ENCODE assay signal across 22 mouse cellular contexts in genomic region chr6:142540561-142541160, GRCm38 (mm10). TPM values are rescaled to one million over a fixed set of nuclear protein-coding genes. Genes with fewer than 3 reads are reported as not detected.
DNase-seq lines count a peak whose midpoint lies in the region; ATAC-seq and TF ChIP-seq lines count a peak whose summit lies in the region.
"Had no signal": no experiment of that assay in that cellular context is flagged by ENCODE, and none has a peak within 500 bp of the region (broad histone marks: within the 10 kb centered on the region; RNA-seq: fewer than 3 reads in every experiment).

No protein-coding gene starts in this region.

- peaks cover 6% of the 10 kb centered on the region for H3K9me3 ChIP-seq in heart, embryonic 12.5 days (replicated peaks)
- H3K9me3 ChIP-seq in kidney, embryonic 16.5 days (ENCODE audit: low read length) = no peaks in the 10 kb centered on the region
- no peaks in the 10 kb centered on the region for H3K9me3 ChIP-seq in lung, embryonic 15.5 days
- H3K9me3 ChIP-seq in stomach, embryonic 15.5 days = no peaks in the 10 kb centered on the region
- H3K9me3 ChIP-seq: embryonic facial prominence, embryonic 13.5 days; forebrain, embryonic 12.5 days; G1E; heart, embryonic 15.5 days; hindbrain, embryonic 10.5 days had no signal

- H3K9ac ChIP-seq in heart, embryonic 12.5 days = no peak overlapping the region
- H3K9ac ChIP-seq in kidney, embryonic 16.5 days (replicated peaks; ENCODE audit: low read length) = no peak overlapping the region
- H3K9ac ChIP-seq in lung, embryonic 15.5 days = no peak overlapping the region
- H3K9ac ChIP-seq in stomach, embryonic 15.5 days = no peak overlapping the region
- H3K9ac ChIP-seq: embryonic facial prominence, embryonic 13.5 days; forebrain, embryonic 12.5 days; heart, embryonic 15.5 days; hindbrain, embryonic 14.5 days had no signal

- no peak for TF ChIP-seq POLR2A in kidney, adult 2 months (IDR thresholded peaks at IDR 0.05; ENCODE audit: low read depth, low read length)

- no peak for ATAC-seq in heart, embryonic 12.5 days (ENCODE audit: insufficient number of reproducible peaks, low FRiP score)
- ATAC-seq in kidney, embryonic 16.5 days (ENCODE audit: low FRiP score, low TSS enrichment) = no peak
- peak; percentile 44; the same call in 1 of the 2 replicates for ATAC-seq in lung, embryonic 15.5 days (ENCODE audit: borderline replicate concordance, extremely low read depth, low FRiP score, low TSS enrichment)
- ATAC-seq in stomach, embryonic 15.5 days (ENCODE audit: insufficient read depth, low FRiP score, low read depth) = no peak
- ATAC-seq: CD4-positive, CD25-positive, alpha-beta regulatory T cell, adult 4 months; forebrain, embryonic 16.5 days had no signal

- peak; percentile 70 for DNase-seq in heart, adult 11 months
- DNase-seq in kidney, adult 2 months = no peak
- DNase-seq in lung, postnatal 25 days (ENCODE audit: low spot score) = no peak
- DNase-seq in adrenal gland, adult (ENCODE audit: inconsistent age in 2 of 2, low spot score in 1 of 2) = no peak
- DNase-seq: adrenal gland, postnatal 14 days; B cell, adult 2 months; cerebellum, adult 18-20 months; cerebellum, adult 9-11 months; cerebellum, postnatal 36 days; gastrocnemius, postnatal 10 days had no signal

- H3K4me1 ChIP-seq in heart, embryonic 12.5 days (replicated peaks) = peaks cover 11% of the 10 kb centered on the region
- peaks cover 17% of the 10 kb centered on the region for H3K4me1 ChIP-seq in kidney, embryonic 16.5 days (ENCODE audit: insufficient read depth, low read length)
- no peaks in the 10 kb centered on the region for H3K4me1 ChIP-seq in kidney, adult 2 months (ENCODE audit: control insufficient read depth, insufficient read depth, low read length)
- H3K4me1 ChIP-seq in lung, embryonic 15.5 days = peaks cover 34% of the 10 kb centered on the region
- 0 out of 2 replicates have a peak, but pooled peaks cover 3% of the 10 kb centered on the region for H3K4me1 ChIP-seq in stomach, embryonic 15.5 days
- H3K4me1 ChIP-seq: forebrain, embryonic 12.5 days; hindbrain, embryonic 10.5 days had no signal

- no peak for TF ChIP-seq CTCF in kidney, adult 2 months (conservative IDR thresholded peaks at IDR 0.05; ENCODE audit: insufficient read depth, insufficient read length, low read depth, low read length)

- no peak overlapping the region for H3K4me2 ChIP-seq in heart, embryonic 12.5 days
- no peak overlapping the region for H3K4me2 ChIP-seq in kidney, embryonic 16.5 days (replicated peaks; ENCODE audit: low read depth, low read length)
- H3K4me2 ChIP-seq in lung, embryonic 15.5 days = no peak overlapping the region
- H3K4me2 ChIP-seq in stomach, embryonic 15.5 days = no peak overlapping the region
- H3K4me2 ChIP-seq: embryonic facial prominence, embryonic 13.5 days; forebrain, embryonic 12.5 days; heart, embryonic 15.5 days; hindbrain, embryonic 14.5 days had no signal

- no peak overlapping the region for H3K4me3 ChIP-seq in heart, embryonic 12.5 days
- no peak overlapping the region for H3K4me3 ChIP-seq in kidney, embryonic 16.5 days (ENCODE audit: low read length)
- no peak overlapping the region for H3K4me3 ChIP-seq in kidney, adult 2 months (ENCODE audit: insufficient read depth, low read depth, low read length)
- H3K4me3 ChIP-seq in lung, embryonic 15.5 days = no peak overlapping the region
- H3K4me3 ChIP-seq in stomach, embryonic 15.5 days (replicated peaks) = no peak overlapping the region
- H3K4me3 ChIP-seq: embryonic facial prominence, embryonic 13.5 days; forebrain, embryonic 12.5 days; heart, embryonic 15.5 days; hindbrain, embryonic 10.5 days had no signal

- H3K27me3 ChIP-seq in heart, embryonic 12.5 days (replicated peaks) = no peaks in the 10 kb centered on the region
- no peaks in the 10 kb centered on the region for H3K27me3 ChIP-seq in kidney, embryonic 16.5 days (ENCODE audit: insufficient read depth, low read length)
- H3K27me3 ChIP-seq in kidney, adult 2 months (replicated peaks; ENCODE audit: control insufficient read depth, insufficient read depth, low read length) = no peaks in the 10 kb centered on the region
- H3K27me3 ChIP-seq in lung, embryonic 15.5 days = no peaks in the 10 kb centered on the region
- no peaks in the 10 kb centered on the region for H3K27me3 ChIP-seq in stomach, embryonic 15.5 days (replicated peaks)
- H3K27me3 ChIP-seq: embryonic facial prominence, embryonic 13.5 days; forebrain, embryonic 12.5 days; heart, embryonic 15.5 days had no signal

- WGBS in heart, embryonic 12.5 days = 69% methylated on average over 10 of the region's 10 CpGs
- 83% methylated on average over 10 of the region's 10 CpGs for WGBS in kidney, embryonic 16.5 days
- 82% methylated on average over 10 of the region's 10 CpGs for WGBS in kidney, adult 2 months
- 46% methylated on average over 10 of the region's 10 CpGs for WGBS in lung, embryonic 15.5 days
- 68% methylated on average over 10 of the region's 10 CpGs for WGBS in stomach, embryonic 15.5 days

- H3K36me3 ChIP-seq in heart, embryonic 12.5 days = no peaks in the 10 kb centered on the region
- H3K36me3 ChIP-seq in kidney, embryonic 16.5 days (ENCODE audit: insufficient read depth, low read length) = no peaks in the 10 kb centered on the region
- H3K36me3 ChIP-seq in kidney, adult 2 months (ENCODE audit: control insufficient read depth, insufficient read depth, low read length) = no peaks in the 10 kb centered on the region
- no peaks in the 10 kb centered on the region for H3K36me3 ChIP-seq in lung, embryonic 15.5 days
- no peaks in the 10 kb centered on the region for H3K36me3 ChIP-seq in stomach, embryonic 15.5 days
- H3K36me3 ChIP-seq: embryonic facial prominence, embryonic 13.5 days; forebrain, embryonic 12.5 days; G1E; heart, embryonic 15.5 days; hindbrain, embryonic 10.5 days had no signal

- no peak overlapping the region for H3K27ac ChIP-seq in heart, embryonic 12.5 days (ENCODE audit: poor library complexity, severe bottlenecking)
- H3K27ac ChIP-seq in kidney, embryonic 16.5 days (ENCODE audit: low read length) = peak overlapping the region; percentile 65
- no peak overlapping the region for H3K27ac ChIP-seq in kidney, adult 2 months (ENCODE audit: insufficient read depth, low read depth, low read length)
- peak overlapping the region; percentile 69 for H3K27ac ChIP-seq in lung, embryonic 15.5 days
- peak overlapping the region; percentile 28; the same call in 1 of the 2 replicates for H3K27ac ChIP-seq in stomach, embryonic 15.5 days
- H3K27ac ChIP-seq: embryonic facial prominence, embryonic 13.5 days; forebrain, embryonic 12.5 days; hindbrain, embryonic 10.5 days; hindbrain, embryonic 14.5 days had no signal

RNA-seq across cellular contexts. Expression of gene Kcnj8, which starts 30.8 kb away (rescaled TPM):
- 2.5 TPM in 2 replicates for polyA plus RNA-seq in heart, embryonic 12.5 days (2016; fragmentation: Nextera tagmentation; extraction: Ambion mirVana)
- 25.2 and 29.4 TPM in 2 replicates for polyA plus RNA-seq in kidney, embryonic 16.5 days (2015; fragmentation: Nextera tagmentation; extraction: Ambion mirVana)
- 9.4 TPM in 2 replicates for polyA plus RNA-seq in kidney, adult 2 months (2012; rRNA removed)
- polyA plus RNA-seq in lung, embryonic 15.5 days (2015; fragmentation: Nextera tagmentation; extraction: Ambion mirVana) = 18.3 and 19.7 TPM in 2 replicates
- 54.2 and 70.5 TPM in 2 replicates for polyA plus RNA-seq in stomach, embryonic 15.5 days (2015; fragmentation: Nextera tagmentation; extraction: Ambion mirVana)
- polyA plus RNA-seq: CD4-positive, CD25-positive, alpha-beta regulatory T cell, adult 4 months; G1E had no signal

RNA-seq across cellular contexts. Expression of gene Ldhb, which starts 32.9 kb away (rescaled TPM):
- polyA plus RNA-seq in heart, embryonic 12.5 days (2016; fragmentation: Nextera tagmentation; extraction: Ambion mirVana) = 777 and 782 TPM in 2 replicates
- 945 and 1,022 TPM in 2 replicates for polyA plus RNA-seq in kidney, embryonic 16.5 days (2015; fragmentation: Nextera tagmentation; extraction: Ambion mirVana)
- 2,043 and 2,340 TPM in 2 replicates for polyA plus RNA-seq in kidney, adult 2 months (2012; rRNA removed)
- 252 and 254 TPM in 2 replicates for polyA plus RNA-seq in lung, embryonic 15.5 days (2015; fragmentation: Nextera tagmentation; extraction: Ambion mirVana)
- 138 and 149 TPM in 2 replicates for polyA plus RNA-seq in stomach, embryonic 15.5 days (2015; fragmentation: Nextera tagmentation; extraction: Ambion mirVana)
- polyA plus RNA-seq: G1E had no signal

Comparison
In these comparisons a context has a peak if more than half of its experiments do, and no peak if none do; other contexts are left out.
1. H3K27ac ChIP-seq: peak in kidney, embryonic 16.5 days (single experiment), lung, embryonic 15.5 days (single experiment) and stomach, embryonic 15.5 days (single experiment); none in heart, embryonic 12.5 days (single experiment) and kidney, adult 2 months (single experiment).